Mouse (Mus musculus) heart, embryonic 15.5 days (tissue): ENCODE measurements at regions not wholly inside any gene's neighbourhood (a gene's known extent, or its start where the extent isn't known, plus 50 kb on each side); places are given as distances from the start of the nearest gene placed in this dataset.

Experiments used
- ATAC-seq: fragments of 200-750 bp; cut with Nextera tagmentation; replicated peaks from 2 replicates; pipeline ENCODE4 v1.8.0; 2017; ENCODE audit warnings: low read depth, moderate TSS enrichment; ENCODE audit not compliant: insufficient number of reproducible peaks, insufficient read depth, low FRiP score
- H3K27ac ChIP-seq: fragments of 300-500 bp; sonication (generic); 2 replicates; pipeline ENCODE4 v1.5.1; 2015; ENCODE audit warnings: mild to moderate bottlenecking, inconsistent platforms
- H3K27me3 ChIP-seq: fragments of 300-500 bp; sonication (generic); 2 replicates; pipeline ENCODE4 v1.6.1; 2015; ENCODE audit warnings: inconsistent platforms
- H3K36me3 ChIP-seq: fragments of 300-500 bp; sonication (generic); 2 replicates; pipeline ENCODE4 v1.6.1; 2015; ENCODE audit warnings: mild to moderate bottlenecking, inconsistent platforms
- H3K4me1 ChIP-seq: fragments of 300-500 bp; sonication (generic); replicated peaks from 2 replicates; pipeline ENCODE4 v1.6.1; 2015; ENCODE audit warnings: inconsistent platforms
- H3K4me2 ChIP-seq: fragments of 300-500 bp; sonication (generic); 2 replicates; pipeline ENCODE4 v1.6.1; 2015; ENCODE audit warnings: inconsistent platforms, mild to moderate bottlenecking, moderate library complexity
- H3K4me3 ChIP-seq: fragments of 300-500 bp; sonication (generic); 2 replicates; pipeline ENCODE4 v1.5.1; 2015; ENCODE audit warnings: mild to moderate bottlenecking, inconsistent platforms
- H3K9ac ChIP-seq: fragments of 300-500 bp; sonication (generic); 2 replicates; pipeline ENCODE4 v1.6.1; 2015; ENCODE audit warnings: mild to moderate bottlenecking, inconsistent platforms
- H3K9me3 ChIP-seq: fragments of 300-500 bp; sonication (generic); replicated peaks from 2 replicates; pipeline ENCODE4 v1.6.1; 2016; ENCODE audit warnings: inconsistent platforms
- WGBS: fragments of 180-500 bp; shearing (Covaris S2); methylation state at CpG from one replicate; pipeline ENCODE4 v1.1.7; 2015; ENCODE audit warnings: mixed read lengths; 5-methylcytosine and 5-hydroxymethylcytosine counted together

GRCm38 (mm10) chr4:47823299-47823698 lies 221.7 kb upstream of the Nr4a3 start:
- 87% methylated on average over 9 of the region's 9 CpGs for WGBS
- H3K9ac ChIP-seq: no peak overlapping the region
- ATAC-seq: no peak

GRCm38 (mm10) chr4:47824083-47824482 lies 220.9 kb upstream of the Nr4a3 start:
- H3K4me1 ChIP-seq: no peaks in the 10 kb centered on the region
- no peak overlapping the region for H3K27ac ChIP-seq
- no peaks in the 10 kb centered on the region for H3K36me3 ChIP-seq
- no peak overlapping the region for H3K9ac ChIP-seq
- no peaks in the 10 kb centered on the region for H3K9me3 ChIP-seq
- H3K4me3 ChIP-seq: no peak overlapping the region
- no peak overlapping the region for H3K4me2 ChIP-seq
- H3K27me3 ChIP-seq: no peaks in the 10 kb centered on the region
- ATAC-seq: no peak
- WGBS: 78% methylated on average over 15 of the region's 15 CpGs

More at GRCm38 (mm10) chr4:47823299-47823698, 221.7 kb upstream of the Nr4a3 start:
- no peaks in the 10 kb centered on the region for H3K4me1 ChIP-seq
- H3K9me3 ChIP-seq: no peaks in the 10 kb centered on the region
- no peak overlapping the region for H3K4me2 ChIP-seq
- H3K27me3 ChIP-seq: no peaks in the 10 kb centered on the region
- H3K36me3 ChIP-seq: no peaks in the 10 kb centered on the region
- H3K27ac ChIP-seq: no peak overlapping the region
- no peak overlapping the region for H3K4me3 ChIP-seq

GRCm38 (mm10) chr4:47832905-47833304 lies 212.0 kb upstream of the Nr4a3 start:
- 27% methylated on average over 2 of the region's 2 CpGs for WGBS
- Histone ChIP-seq H3K4me1 (no peaks in the 10 kb centered on the region), H3K9ac (no peak overlapping the region), H3K4me3 (no peak overlapping the region), H3K27ac (no peak overlapping the region), H3K27me3 (no peaks in the 10 kb centered on the region), H3K9me3 (no peaks in the 10 kb centered on the region), H3K4me2 (no peak overlapping the region), H3K36me3 (no peaks in the 10 kb centered on the region)
- ATAC-seq: no peak

- H3K9ac ChIP-seq: no peak overlapping the region
- H3K36me3 ChIP-seq: no peaks in the 10 kb centered on the region
- no peak overlapping the region for H3K4me2 ChIP-seq
- H3K4me1 ChIP-seq: no peaks in the 10 kb centered on the region
- H3K27ac ChIP-seq: no peak overlapping the region
- no peaks in the 10 kb centered on the region for H3K9me3 ChIP-seq
- WGBS: 58% methylated on average over 2 of the region's 2 CpGs
- H3K4me3 ChIP-seq: no peak overlapping the region
- no peaks in the 10 kb centered on the region for H3K27me3 ChIP-seq
- ATAC-seq: no peak
These were observed 206.5 kb upstream of the Nr4a3 start for GRCm38 (mm10) chr4:47838411-47838810.

- Histone ChIP-seq H3K4me3 (no peak overlapping the region), H3K27me3 (no peaks in the 10 kb centered on the region), H3K36me3 (no peaks in the 10 kb centered on the region), H3K4me2 (no peak overlapping the region), H3K4me1 (no peaks in the 10 kb centered on the region), H3K27ac (no peak overlapping the region), H3K9ac (no peak overlapping the region), H3K9me3 (no peaks in the 10 kb centered on the region)
- ATAC-seq: no peak
- 74% methylated on average over 3 of the region's 3 CpGs for WGBS
These were observed 202.8 kb upstream of the Nr4a3 start for GRCm38 (mm10) chr4:47842128-47842656.

GRCm38 (mm10) chr4:47845239-47845638 lies 199.7 kb upstream of the Nr4a3 start:
- WGBS: 69% methylated on average over 4 of the region's 4 CpGs
- no peak overlapping the region for H3K4me3 ChIP-seq
- no peaks in the 10 kb centered on the region for H3K36me3 ChIP-seq
- H3K9ac ChIP-seq: no peak overlapping the region
- H3K9me3 ChIP-seq: no peaks in the 10 kb centered on the region
- ATAC-seq: no peak
- no peaks in the 10 kb centered on the region for H3K27me3 ChIP-seq
- H3K27ac ChIP-seq: no peak overlapping the region
- no peak overlapping the region for H3K4me2 ChIP-seq
- H3K4me1 ChIP-seq: no peaks in the 10 kb centered on the region

- H3K9ac ChIP-seq: no peak overlapping the region
- no peaks in the 10 kb centered on the region for H3K9me3 ChIP-seq
- H3K27ac ChIP-seq: no peak overlapping the region
- no peaks in the 10 kb centered on the region for H3K27me3 ChIP-seq
- H3K4me3 ChIP-seq: no peak overlapping the region
- no peaks in the 10 kb centered on the region for H3K4me1 ChIP-seq
- no peak overlapping the region for H3K4me2 ChIP-seq
- ATAC-seq: no peak
- 40% methylated on average over 12 of the region's 12 CpGs for WGBS
- H3K36me3 ChIP-seq: no peaks in the 10 kb centered on the region
These were observed 198.3 kb upstream of the Nr4a3 start for GRCm38 (mm10) chr4:47846389-47847318.

- no peaks in the 10 kb centered on the region for H3K36me3 ChIP-seq
- H3K27ac ChIP-seq: no peak overlapping the region
- H3K9me3 ChIP-seq: no peaks in the 10 kb centered on the region
- H3K4me3 ChIP-seq: no peak overlapping the region
- H3K4me2 ChIP-seq: no peak overlapping the region
- no peaks in the 10 kb centered on the region for H3K4me1 ChIP-seq
- no peak overlapping the region for H3K9ac ChIP-seq
- 63% methylated on average over 6 of the region's 6 CpGs for WGBS
- ATAC-seq: no peak
- no peaks in the 10 kb centered on the region for H3K27me3 ChIP-seq
These were observed 183.8 kb upstream of the Nr4a3 start for GRCm38 (mm10) chr4:47861151-47861550.

GRCm38 (mm10) chr4:47870010-47870637 lies 174.8 kb upstream of the Nr4a3 start:
- H3K9me3 ChIP-seq: no peaks in the 10 kb centered on the region
- H3K36me3 ChIP-seq: no peaks in the 10 kb centered on the region
- H3K4me1 ChIP-seq: no peaks in the 10 kb centered on the region
- no peak overlapping the region for H3K4me3 ChIP-seq
- no peak overlapping the region for H3K27ac ChIP-seq
- no peak overlapping the region for H3K9ac ChIP-seq
- 83% methylated on average over 7 of the region's 7 CpGs for WGBS
- H3K4me2 ChIP-seq: no peak overlapping the region
- no peak for ATAC-seq
- no peaks in the 10 kb centered on the region for H3K27me3 ChIP-seq

- H3K9me3 ChIP-seq: no peaks in the 10 kb centered on the region
- H3K4me1 ChIP-seq: no peaks in the 10 kb centered on the region
- no peak overlapping the region for H3K27ac ChIP-seq
- no peaks in the 10 kb centered on the region for H3K27me3 ChIP-seq
- 69% methylated on average over 5 of the region's 5 CpGs for WGBS
- H3K4me2 ChIP-seq: no peak overlapping the region
- H3K4me3 ChIP-seq: no peak overlapping the region
- no peaks in the 10 kb centered on the region for H3K36me3 ChIP-seq
- no peak for ATAC-seq
- no peak overlapping the region for H3K9ac ChIP-seq
These were observed 174.3 kb upstream of the Nr4a3 start for GRCm38 (mm10) chr4:47870638-47871019.

- Histone ChIP-seq H3K9ac (no peak overlapping the region), H3K4me2 (no peak overlapping the region), H3K9me3 (no peaks in the 10 kb centered on the region), H3K36me3 (no peaks in the 10 kb centered on the region), H3K27me3 (no peaks in the 10 kb centered on the region), H3K27ac (no peak overlapping the region), H3K4me1 (no peaks in the 10 kb centered on the region), H3K4me3 (no peak overlapping the region)
- ATAC-seq: no peak
- WGBS: 67% methylated on average over 9 of the region's 9 CpGs
These were observed 163.4 kb upstream of the Nr4a3 start for GRCm38 (mm10) chr4:47881560-47881959.
